Mouse (Mus musculus) MEL (cell line): Measurements from ENCODE around the gene Pigo. TPM values are rescaled to one million over a fixed set of nuclear protein-coding genes. Genes with fewer than 3 reads are reported as not detected.

Experiments
- DNase-seq: peaks from one replicate; pipeline ENCODE4 v3.0.0; 2011; ENCODE audit warnings: low read depth, low spot score
- H3K27ac ChIP-seq: 2 replicates; pipeline ENCODE4 v1.5.1; 2012; ENCODE audit warnings: low read depth, mild to moderate bottlenecking, control low read depth, low read length, moderate library complexity; ENCODE audit not compliant: control insufficient read depth
- H3K27me3 ChIP-seq, 2 experiments: fragments of 150-350 bp in 1 of 2; sonication (generic) in 1 of 2; 2 replicates each; pipeline ENCODE4 v1.6.1; 2012; ENCODE audit warnings: low read length in 2 of 2, mild to moderate bottlenecking in 2 of 2, improper control_type of control experiment in 1 of 2, moderate library complexity in 1 of 2; ENCODE audit not compliant: insufficient read depth in 2 of 2, control insufficient read depth in 1 of 2
- H3K36me3 ChIP-seq, 2 experiments: 2 replicates each; pipeline ENCODE4 v1.6.1; 2012 to 2014; ENCODE audit warnings: low read length in 2 of 2, improper control_type of control experiment in 1 of 2, inconsistent platforms in 1 of 2, mild to moderate bottlenecking in 1 of 2; ENCODE audit not compliant: insufficient read depth in 2 of 2, control insufficient read depth in 1 of 2
- H3K4me1 ChIP-seq, 2 experiments: fragments of 150-350 bp in 1 of 2; sonication (generic) in 1 of 2; 2 replicates each; pipeline ENCODE4 v1.6.1; 2012; ENCODE audit warnings: low read length in 2 of 2, improper control_type of control experiment in 1 of 2, mild to moderate bottlenecking in 1 of 2; ENCODE audit not compliant: insufficient read depth in 2 of 2, control insufficient read depth in 1 of 2
- H3K4me3 ChIP-seq, 2 experiments: fragments of 150-350 bp in 1 of 2; sonication (generic) in 1 of 2; 2 replicates each; pipeline ENCODE4 v1.5.1; 2012; ENCODE audit warnings: low read depth in 2 of 2, low read length in 2 of 2, mild to moderate bottlenecking in 2 of 2, moderate library complexity in 2 of 2, control low read depth in 1 of 2, improper control_type of control experiment in 1 of 2; ENCODE audit not compliant: control insufficient read depth in 1 of 2, insufficient read depth in 1 of 2
- H3K79me2 ChIP-seq: 2 replicates; pipeline ENCODE4 v1.6.1; 2012; ENCODE audit warnings: mild to moderate bottlenecking, low read length, moderate library complexity; ENCODE audit not compliant: control insufficient read depth, poor library complexity, insufficient read depth
- H3K9ac ChIP-seq: 2 replicates; pipeline ENCODE4 v1.6.1; 2012; ENCODE audit warnings: low read depth, mild to moderate bottlenecking, control low read depth, low read length, moderate library complexity; ENCODE audit not compliant: control insufficient read depth, poor library complexity, severe bottlenecking
- H3K9me3 ChIP-seq: fragments of 150-350 bp; sonication (generic); replicated peaks from 2 replicates; pipeline ENCODE4 v1.6.1; 2012; ENCODE audit warnings: mild to moderate bottlenecking, low read length, improper control_type of control experiment, moderate library complexity; ENCODE audit not compliant: insufficient read depth
- BHLHE40 ChIP-seq: IDR thresholded peaks from 2 replicates; pipeline ENCODE4 v1.6.1; 2012; ENCODE audit warnings: low read depth, mild to moderate bottlenecking, inconsistent platforms, low read length, improper control_type of control experiment, borderline replicate concordance
- CHD1 ChIP-seq: IDR thresholded peaks from 2 replicates; pipeline ENCODE4 v1.6.1; 2012; ENCODE audit warnings: low read depth, mild to moderate bottlenecking, inconsistent platforms, low read length, improper control_type of control experiment
- CHD2 ChIP-seq: IDR thresholded peaks from 2 replicates; pipeline ENCODE4 v1.6.1; 2011; ENCODE audit warnings: low read length, improper control_type of control experiment
- CTCF ChIP-seq, 3 experiments: IDR thresholded peaks in 2 of 3; conservative IDR thresholded peaks in 1 of 3; 2 replicates each; pipeline ENCODE4 v1.5.1; 2011 to 2012; ENCODE audit warnings: low read length in 3 of 3, low read depth in 2 of 3, mild to moderate bottlenecking in 2 of 3, improper control_type of control experiment in 1 of 3, inconsistent platforms in 1 of 3, mixed read lengths in 1 of 3, moderate library complexity in 1 of 3; ENCODE audit not compliant: control insufficient read depth in 1 of 3, insufficient read depth in 1 of 3, poor library complexity in 1 of 3, severe bottlenecking in 1 of 3
- E2F4 ChIP-seq: IDR thresholded peaks from 2 replicates; pipeline ENCODE4 v1.6.1; 2011; ENCODE audit warnings: low read depth, low read length, improper control_type of control experiment, borderline replicate concordance
- ELF1 ChIP-seq: IDR thresholded peaks from 2 replicates; pipeline ENCODE4 v1.6.1; 2014; ENCODE audit warnings: low read depth, mild to moderate bottlenecking, inconsistent platforms, low read length, improper control_type of control experiment, moderate library complexity
- EP300 ChIP-seq, 2 experiments: IDR thresholded peaks; 2 replicates each; pipeline ENCODE4 v1.6.1; 2011; ENCODE audit warnings: improper control_type of control experiment in 2 of 2, low read length in 2 of 2, low read depth in 1 of 2, mild to moderate bottlenecking in 1 of 2
- ETS1 ChIP-seq: IDR thresholded peaks from 2 replicates; pipeline ENCODE4 v1.6.1; 2012; ENCODE audit warnings: low read depth, mild to moderate bottlenecking, inconsistent platforms, low read length, improper control_type of control experiment, moderate library complexity
- GABPA ChIP-seq: IDR thresholded peaks from 2 replicates; pipeline ENCODE4 v1.6.1; 2012; ENCODE audit warnings: low read depth, mild to moderate bottlenecking, inconsistent platforms, low read length, improper control_type of control experiment, moderate library complexity
- GATA1 ChIP-seq: IDR thresholded peaks from 2 replicates; pipeline ENCODE4 v1.6.1; 2011; ENCODE audit warnings: low read depth, low read length, improper control_type of control experiment
- HCFC1 ChIP-seq: IDR thresholded peaks from 2 replicates; pipeline ENCODE4 v1.6.1; 2012; ENCODE audit warnings: low read depth, mild to moderate bottlenecking, inconsistent platforms, low read length, improper control_type of control experiment, moderate library complexity
- JUND ChIP-seq: IDR thresholded peaks from 2 replicates; pipeline ENCODE4 v1.6.1; 2011; ENCODE audit warnings: low read depth, mild to moderate bottlenecking, improper control_type of control experiment, low read length
- KAT2A ChIP-seq: conservative IDR thresholded peaks from 2 replicates; pipeline ENCODE4 v1.6.1; 2012; ENCODE audit warnings: low read depth, low read length, improper control_type of control experiment, inconsistent platforms
- MAFK ChIP-seq: IDR thresholded peaks from 2 replicates; pipeline ENCODE4 v1.6.1; 2011; ENCODE audit warnings: low read depth, mild to moderate bottlenecking, low read length, improper control_type of control experiment, borderline replicate concordance
- MAX ChIP-seq: IDR thresholded peaks from 2 replicates; pipeline ENCODE4 v1.6.1; 2011; ENCODE audit warnings: low read length, improper control_type of control experiment
- MAZ ChIP-seq: IDR thresholded peaks from 2 replicates; pipeline ENCODE4 v1.6.1; 2012; ENCODE audit warnings: low read depth, mild to moderate bottlenecking, inconsistent platforms, low read length, improper control_type of control experiment
- MEF2A ChIP-seq: IDR thresholded peaks from 2 replicates; pipeline ENCODE4 v1.6.1; 2014; ENCODE audit warnings: low read depth, mild to moderate bottlenecking, inconsistent platforms, low read length, improper control_type of control experiment; ENCODE audit not compliant: poor library complexity, insufficient replicate concordance, severe bottlenecking; ENCODE audit errors: extremely low read depth
- MXI1 ChIP-seq: IDR thresholded peaks from 2 replicates; pipeline ENCODE4 v1.6.1; 2011; ENCODE audit warnings: mild to moderate bottlenecking, low read depth, low read length, improper control_type of control experiment
- MYB ChIP-seq: IDR thresholded peaks from 2 replicates; pipeline ENCODE4 v1.6.1; 2011; ENCODE audit warnings: mild to moderate bottlenecking, low read depth, low read length, improper control_type of control experiment
- MYC ChIP-seq: IDR thresholded peaks from 2 replicates; pipeline ENCODE4 v1.6.1; 2011; ENCODE audit warnings: low read depth, mild to moderate bottlenecking, low read length, improper control_type of control experiment, moderate library complexity
- NELFE ChIP-seq: IDR thresholded peaks from 2 replicates; pipeline ENCODE4 v1.6.1; 2011; ENCODE audit warnings: low read depth, low read length, improper control_type of control experiment
- NRF1 ChIP-seq: IDR thresholded peaks from 2 replicates; pipeline ENCODE4 v1.6.1; 2014; ENCODE audit warnings: low read depth, mild to moderate bottlenecking, inconsistent platforms, low read length, improper control_type of control experiment, moderate library complexity; ENCODE audit not compliant: poor library complexity, insufficient read depth, severe bottlenecking
- POLR2A ChIP-seq, 2 experiments: IDR thresholded peaks; 2 replicates each; pipeline ENCODE4 v1.6.1; 2011 to 2012; ENCODE audit warnings: low read length in 2 of 2, mild to moderate bottlenecking in 2 of 2, control low read depth in 1 of 2, improper control_type of control experiment in 1 of 2, low read depth in 1 of 2, moderate library complexity in 1 of 2; ENCODE audit not compliant: control insufficient read depth in 1 of 2, insufficient read depth in 1 of 2, poor library complexity in 1 of 2
- POLR2AphosphoS2 ChIP-seq: IDR thresholded peaks from 2 replicates; pipeline ENCODE4 v1.6.1; 2011; ENCODE audit warnings: low read length, improper control_type of control experiment
- POLR2AphosphoS5 ChIP-seq: IDR thresholded peaks from 2 replicates; pipeline ENCODE4 v1.6.1; 2012; ENCODE audit warnings: low read depth, borderline replicate concordance, mild to moderate bottlenecking, inconsistent platforms, low read length, moderate library complexity, mixed read lengths
- RAD21 ChIP-seq: IDR thresholded peaks from 2 replicates; pipeline ENCODE4 v1.6.1; 2011; ENCODE audit warnings: mild to moderate bottlenecking, low read depth, low read length, improper control_type of control experiment
- RCOR1 ChIP-seq: IDR thresholded peaks from 2 replicates; pipeline ENCODE4 v1.6.1; 2012; ENCODE audit warnings: low read depth, mild to moderate bottlenecking, inconsistent platforms, low read length, improper control_type of control experiment
- SIN3A ChIP-seq: IDR thresholded peaks from 2 replicates; pipeline ENCODE4 v1.6.1; 2012; ENCODE audit warnings: low read length, improper control_type of control experiment, inconsistent platforms
- SMC3 ChIP-seq: IDR thresholded peaks from 2 replicates; pipeline ENCODE4 v1.6.1; 2011; ENCODE audit warnings: low read depth, low read length, improper control_type of control experiment
- TAL1 ChIP-seq: IDR thresholded peaks from 2 replicates; pipeline ENCODE4 v1.6.1; 2012; ENCODE audit warnings: mild to moderate bottlenecking, inconsistent platforms, low read length, moderate library complexity, mixed read lengths
- TBP ChIP-seq: IDR thresholded peaks from 2 replicates; pipeline ENCODE4 v1.8.0; 2011; ENCODE audit warnings: low read depth, low read length, improper control_type of control experiment
- UBTF ChIP-seq: IDR thresholded peaks from 2 replicates; pipeline ENCODE4 v1.6.1; 2012; ENCODE audit warnings: low read depth, mild to moderate bottlenecking, inconsistent platforms, low read length, improper control_type of control experiment, moderate library complexity, borderline replicate concordance; ENCODE audit not compliant: insufficient read depth
- USF2 ChIP-seq, 2 experiments: IDR thresholded peaks; 2 replicates each; pipeline ENCODE4 v1.6.1; 2011 to 2012; ENCODE audit warnings: improper control_type of control experiment in 2 of 2, low read length in 2 of 2, borderline replicate concordance in 1 of 2, inconsistent platforms in 1 of 2, low read depth in 1 of 2, mild to moderate bottlenecking in 1 of 2; ENCODE audit not compliant: insufficient read depth in 1 of 2
- ZC3H11A ChIP-seq: IDR thresholded peaks from 2 replicates; pipeline ENCODE4 v1.6.1; 2012; ENCODE audit warnings: low read depth, mild to moderate bottlenecking, inconsistent platforms, low read length, improper control_type of control experiment
- ZKSCAN1 ChIP-seq: IDR thresholded peaks from 2 replicates; pipeline ENCODE4 v1.6.1; 2012; ENCODE audit warnings: low read depth, mild to moderate bottlenecking, inconsistent platforms, low read length, improper control_type of control experiment, moderate library complexity
- ZNF384 ChIP-seq: IDR thresholded peaks from 2 replicates; pipeline ENCODE4 v1.6.1; 2012; ENCODE audit warnings: low read depth, mild to moderate bottlenecking, inconsistent platforms, low read length, improper control_type of control experiment
- polyA plus RNA-seq, 2 experiments: library from polyadenylated mRNA; stranded (reverse) in 1 of 2; unstranded in 1 of 2; fragments of >175 nt in 1 of 2; fragments of >200 nt in 1 of 2; gene quantifications; 2 replicates each; pipeline versions ENCODE4 v1.2.1 to v1.2.4; 2012; ENCODE audit warnings: low replicate concordance in 2 of 2, low read depth in 1 of 2; ENCODE audit not compliant: insufficient read length in 2 of 2, insufficient read depth in 1 of 2, missing spikeins in 1 of 2
- total RNA-seq: library from RNA; depleted of rRNA; stranded (reverse); fragments of 300-350 nt; gene quantifications from 2 replicates; pipeline ENCODE4 v1.2.3, GENCODE M21; 2012

The Pigo gene
- total and polyA plus RNA-seq, 3 experiments: 22.3 to 36.1 TPM; not detected in 1

DNA sequence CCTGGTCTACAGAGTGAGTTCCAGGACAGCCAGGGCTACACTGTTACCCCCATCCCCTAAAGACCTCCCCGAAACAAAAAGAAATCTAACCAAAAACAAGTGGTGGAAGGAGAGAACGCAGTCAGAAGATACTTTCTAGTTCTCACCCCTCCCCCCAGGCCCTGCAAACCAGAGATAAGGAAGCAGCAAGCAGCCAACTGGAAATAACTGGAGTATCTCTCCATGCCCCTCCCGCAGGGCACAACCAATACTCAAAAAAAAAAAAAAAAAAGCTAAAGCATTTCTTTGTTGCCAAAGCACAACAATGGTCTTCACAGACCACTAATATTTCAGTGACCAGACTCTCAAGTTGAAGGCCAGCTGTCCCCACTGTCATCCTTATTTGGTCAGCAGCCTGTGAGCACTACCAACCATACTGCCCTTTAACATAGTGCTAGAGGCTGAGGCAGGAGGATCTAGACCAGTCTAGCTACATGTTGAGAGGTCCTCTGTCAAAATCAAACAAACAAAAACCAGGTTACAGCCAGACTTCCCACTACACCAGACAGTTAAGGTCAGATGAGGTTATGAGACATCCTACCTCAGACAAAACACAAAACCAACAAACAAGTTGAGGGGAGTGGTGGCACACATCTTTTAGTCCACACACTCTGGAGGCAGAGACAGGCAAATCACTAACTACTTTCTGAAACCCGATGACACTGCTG, 12.4 kb upstream of the Pigo start:
- Histone ChIP-seq H3K4me3 (peak overlapping the region; percentile 51 to 77), H3K36me3 (peaks cover 0 to 21% of the 10 kb centered on the region in 2 experiments; a peak in 2 of 4 replicates), H3K27ac (peak overlapping the region; percentile 58), H3K4me1 (peaks cover 21 to 36% of the 10 kb centered on the region in 2 experiments), H3K9ac (peak overlapping the region; percentile 44), H3K27me3 (no peaks in the 10 kb centered on the region), H3K79me2 (no peaks in the 10 kb centered on the region), H3K9me3 (no peaks in the 10 kb centered on the region)
- peak; percentile 92 for DNase-seq
- TF ChIP-seq SMC3 (no peak), RCOR1 (peak; percentile 92), TBP (0 out of 2 replicates have a peak, but pooled peaks have one; percentile 21), NELFE (no peak), CHD1 (0 out of 2 replicates have a peak, but pooled peaks have one; percentile 54), KAT2A (no peak), SIN3A (peak; percentile 91), RAD21 (no peak), MEF2A (no peak), EP300 (IDR thresholded peaks at IDR 0.05; ENCODE audit: low read depth in 1 of 2, low read length in 2 of 2) (peak; percentile 97 to 98), GABPA (peak; percentile 30; the same call in 1 of the 2 replicates), NRF1 (no peak), ZC3H11A (no peak), MYC (no peak), POLR2AphosphoS2 (no peak), ETS1 (peak; percentile 95), CTCF (IDR thresholded peaks at IDR 0.05 in 2 of 3, conservative IDR thresholded peaks at IDR 0.05 in 1 of 3; ENCODE audit: control insufficient read depth in 1 of 3, insufficient read depth in 1 of 3, low read depth in 2 of 3, low read length in 3 of 3, poor library complexity in 1 of 3, severe bottlenecking in 1 of 3) (no peak), JUND (peak; percentile 64; the same call in 1 of the 2 replicates), ZNF384 (peak; percentile 99), E2F4 (no peak), TAL1 (peak; percentile 95), ELF1 (peak; percentile 66), POLR2A (IDR thresholded peaks at IDR 0.05; ENCODE audit: control insufficient read depth in 1 of 2, insufficient read depth in 1 of 2, low read depth in 1 of 2, low read length in 2 of 2, poor library complexity in 1 of 2) (no peak), HCFC1 (peak; percentile 70), MAZ (peak; percentile 98), GATA1 (peak; percentile 98), MYB (peak; percentile 50; the same call in 1 of the 2 replicates), UBTF (no peak), POLR2AphosphoS5 (no peak), ZKSCAN1 (peak; percentile 66; the same call in 1 of the 2 replicates), CHD2 (peak; percentile 83), MAFK (peak; percentile 69; the same call in 1 of the 2 replicates), BHLHE40 (peak; percentile 60), MXI1 (peak; percentile 8; the same call in 1 of the 2 replicates), MAX (no peak), USF2 (IDR thresholded peaks at IDR 0.05; ENCODE audit: borderline replicate concordance in 1 of 2, insufficient read depth in 1 of 2, low read depth in 1 of 2, low read length in 2 of 2) (no peak)
